Mouse (Mus musculus) G1E-ER4 (cell line): ENCODE data around the gene Nphp1. TPM values are rescaled to one million over a fixed set of nuclear protein-coding genes. Genes with fewer than 3 reads are reported as not detected.

ENCODE experiments used
- GATA1 ChIP-seq: IDR thresholded peaks from one replicate; pipeline ENCODE4 v1.8.0; 2012; ENCODE audit warnings: low read length, inconsistent platforms
- polyA plus RNA-seq: library from polyadenylated mRNA; stranded (reverse); fragments of >175 nt; gene quantifications from 2 replicates; pipeline ENCODE4 v1.2.3, GENCODE M21; 2012

Gene Nphp1
- polyA plus RNA-seq, 1 experiment, result 1.5 TPM

DNA sequence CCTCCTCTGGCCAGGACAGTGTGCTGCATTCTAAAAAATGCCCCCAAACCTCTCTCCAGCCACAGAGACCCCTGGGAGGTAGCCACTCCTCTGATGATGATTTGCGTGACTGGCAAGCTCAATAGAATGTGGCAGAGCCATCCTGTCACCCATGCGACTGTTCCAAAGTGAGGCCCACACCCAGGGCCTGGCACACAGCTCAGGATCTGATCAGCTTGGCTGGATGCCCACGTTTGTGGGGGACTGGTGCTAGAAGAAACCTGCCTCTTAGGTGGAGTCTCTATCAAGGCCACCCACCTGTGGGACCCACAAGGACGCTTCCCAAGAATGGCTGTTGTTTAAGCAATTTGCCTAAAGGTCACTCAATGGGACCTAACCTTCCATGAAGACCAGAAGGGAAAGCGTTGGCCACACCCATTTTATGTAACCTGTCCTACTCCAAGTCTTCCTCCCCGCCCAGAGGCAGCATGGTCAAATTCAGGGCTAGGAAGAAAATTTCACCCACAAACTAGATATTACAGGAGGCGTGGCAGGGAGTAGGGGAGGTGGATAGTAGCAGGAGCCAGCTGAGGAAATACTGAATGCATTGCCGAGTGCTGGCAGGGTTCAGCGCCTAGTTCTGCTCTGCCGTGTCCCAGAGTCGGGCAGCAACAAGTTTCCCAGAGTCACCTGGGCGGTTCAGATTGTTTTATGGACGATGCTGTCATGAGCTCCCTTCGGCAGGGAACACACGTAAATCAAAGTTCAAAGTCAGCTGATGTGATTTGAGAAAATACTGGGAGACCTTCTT is 59.8 kb downstream of the Nphp1 start:
- TF ChIP-seq GATA1, result no peak

DNA sequence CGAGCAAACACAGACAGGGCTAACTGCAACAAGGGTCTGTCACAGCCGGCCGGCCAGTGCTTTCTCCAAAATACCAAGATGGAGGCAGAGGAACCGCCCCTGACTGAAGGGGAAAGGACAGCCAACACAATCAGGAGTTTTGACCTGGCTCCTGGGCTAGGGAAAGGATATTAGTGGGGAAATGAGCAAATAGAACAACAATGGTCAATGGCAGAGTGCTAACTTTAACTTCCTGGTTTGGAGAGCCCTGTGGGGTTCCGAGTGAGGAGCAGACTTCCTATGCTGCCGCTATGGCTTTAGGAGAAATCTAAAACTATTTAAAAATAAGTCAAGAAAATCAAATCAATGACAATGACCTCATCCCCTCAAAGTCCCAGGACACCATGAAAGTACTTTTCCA is 60.6 kb downstream of the Nphp1 start:
- no peak for TF ChIP-seq GATA1

- TF ChIP-seq GATA1, result no peak
These were observed 65.5 kb downstream of the Nphp1 start for GRCm38 (mm10) chr2:127723193-127723592.

- no peak for TF ChIP-seq GATA1
These were observed 66.4 kb downstream of the Nphp1 start for GRCm38 (mm10) chr2:127722176-127722892.

DNA sequence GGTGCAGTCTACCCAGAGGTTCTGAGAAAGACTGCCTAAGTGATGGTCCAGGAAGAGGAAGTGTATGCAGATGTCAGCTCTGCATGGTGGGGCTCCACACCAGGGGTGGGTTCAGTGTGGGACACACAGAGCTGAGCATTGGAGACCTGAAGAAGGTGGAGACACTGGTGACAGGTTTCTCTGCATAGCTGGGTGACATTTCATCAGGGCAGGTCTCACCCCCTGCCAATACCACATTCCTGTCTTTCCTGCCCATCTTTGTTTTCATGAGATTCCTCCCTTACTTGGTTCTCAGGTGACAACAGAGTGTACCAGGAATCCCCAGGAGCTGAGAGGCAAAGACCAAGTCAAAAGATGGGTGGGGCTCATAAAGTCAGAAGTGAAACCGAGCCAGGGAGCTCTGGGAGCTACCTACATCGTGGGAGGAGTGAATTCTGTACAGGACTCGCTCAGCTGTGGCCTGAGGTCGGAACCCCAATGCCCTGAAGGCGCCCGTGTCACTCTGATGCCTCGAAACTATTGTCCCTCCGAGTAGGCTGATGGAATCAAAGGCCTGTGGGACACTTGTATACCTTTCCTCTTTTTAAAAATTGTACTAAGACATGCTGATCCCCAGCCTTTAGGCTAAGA is 69.7 kb downstream of the Nphp1 start:
- no peak for TF ChIP-seq GATA1

- no peak for TF ChIP-seq GATA1
These were observed 74.0 kb downstream of the Nphp1 start for GRCm38 (mm10) chr2:127714726-127715125.

GRCm38 (mm10) chr2:127708792-127709191 is 79.9 kb downstream of the Nphp1 start:
- no peak for TF ChIP-seq GATA1

DNA sequence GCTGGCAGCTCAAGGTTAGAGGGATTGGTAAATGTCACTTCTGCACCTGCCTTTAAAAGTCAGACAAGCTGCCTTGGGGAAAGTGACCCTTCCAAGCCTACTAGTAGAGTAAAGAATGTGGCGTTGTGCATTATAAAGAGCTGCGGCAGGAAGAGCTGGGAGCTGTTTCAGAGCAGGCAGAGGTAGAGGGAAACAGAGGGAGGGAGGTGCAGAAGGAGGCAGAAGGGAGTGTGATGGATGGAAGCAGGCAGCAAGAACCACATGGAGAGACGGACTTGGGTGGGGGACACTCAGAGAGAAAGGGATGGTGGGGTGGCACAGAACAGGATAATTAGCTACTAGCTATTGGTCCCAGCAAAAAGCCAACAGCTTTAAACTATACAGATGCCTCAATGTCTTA is 80.6 kb downstream of the Nphp1 start:
- TF ChIP-seq GATA1, result no peak

DNA sequence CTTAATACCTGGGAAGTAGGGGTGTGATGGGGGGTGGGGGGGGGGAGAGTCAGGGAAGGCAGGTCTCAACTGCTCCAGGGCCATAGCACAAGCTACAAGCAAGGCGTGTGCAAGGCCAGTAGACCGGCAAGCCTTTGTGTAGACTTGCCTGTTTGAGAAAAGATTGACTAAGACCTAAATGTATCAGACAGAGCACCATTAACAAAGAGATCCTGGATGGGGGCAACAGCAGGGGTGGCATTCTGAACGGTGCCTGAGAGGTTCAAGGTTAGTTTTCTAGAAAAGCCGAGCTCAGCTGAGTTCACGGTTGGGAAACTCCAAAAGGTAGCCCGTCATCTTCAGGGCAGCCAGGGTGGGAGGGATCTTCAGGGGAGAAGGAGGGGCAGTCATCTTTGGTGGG is 83.4 kb downstream of the Nphp1 start:
- no peak for TF ChIP-seq GATA1

Other genes with a start within 250 kb of the Nphp1 start
- gene Prom2, start 247.4 kb downstream of the Nphp1 start, polyA plus RNA-seq, result not detected in 2 replicates
- 0.14 and 0.16 TPM in 2 replicates for gene Zfp661, start 201.8 kb downstream of the Nphp1 start, polyA plus RNA-seq
- 228 and 229 TPM in 2 replicates for gene Mrps5, start 201.7 kb downstream of the Nphp1 start, polyA plus RNA-seq
- not detected in 2 replicates for gene Mal, start 132.2 kb downstream of the Nphp1 start, polyA plus RNA-seq
- not detected in 2 replicates for gene Mall, start 59.0 kb downstream of the Nphp1 start, polyA plus RNA-seq
- gene Mtln, start 3.6 kb upstream of the Nphp1 start, polyA plus RNA-seq, result 117 and 143 TPM in 2 replicates
- gene Bub1, start 43.0 kb upstream of the Nphp1 start, polyA plus RNA-seq, result 5.6 and 6.5 TPM in 2 replicates
- 0.09 and 0.12 TPM in 2 replicates for gene Acoxl, start 50.0 kb upstream of the Nphp1 start, polyA plus RNA-seq